Mouse (Mus musculus) urinary bladder, postnatal 14 days (tissue): ENCODE measurements around the gene Cecr2.
"Not testable (repeated sequence)": the region's sequence is repeated elsewhere in the genome, so short reads cannot be mapped to it uniquely, and the experiment has no call there.

Experiments
- DNase-seq: peaks from one replicate; pipeline ENCODE4 v3.0.0; 2021; ENCODE audit warnings: low spot score

Cecr2 gene

GRCm38 (mm10) chr6:120773149-120773628 is 107.0 kb downstream of the Cecr2 start, which contains the start of gene Slc25a18:
Gene Slc25a18, plus strand, starts transcription at chr6:120773578.
- DNase-seq, result no peak

- DNase-seq, result no peak
Observed at GRCm38 (mm10) chr6:120773763-120774162, 107.6 kb downstream of the Cecr2 start.

- DNase-seq, result no peak
Observed at GRCm38 (mm10) chr6:120776286-120776685, 110.1 kb downstream of the Cecr2 start.

GRCm38 (mm10) chr6:120777533-120777932 is 111.4 kb downstream of the Cecr2 start:
- no peak for DNase-seq

- no peak for DNase-seq
Observed at GRCm38 (mm10) chr6:120778226-120778625, 112.1 kb downstream of the Cecr2 start.

GRCm38 (mm10) chr6:120782948-120783347 is 116.8 kb downstream of the Cecr2 start:
- DNase-seq, result no peak

- no peak for DNase-seq
Observed at GRCm38 (mm10) chr6:120784351-120784750, 118.2 kb downstream of the Cecr2 start.

- DNase-seq, result no peak
Observed at GRCm38 (mm10) chr6:120788068-120788607, 122.0 kb downstream of the Cecr2 start.

GRCm38 (mm10) chr6:120788904-120789303 is 122.7 kb downstream of the Cecr2 start:
- no peak for DNase-seq

- no peak for DNase-seq
Observed at GRCm38 (mm10) chr6:120790153-120790552, 124.0 kb downstream of the Cecr2 start.

- no peak for DNase-seq
Observed at GRCm38 (mm10) chr6:120790717-120791116, 124.5 kb downstream of the Cecr2 start.

- no peak for DNase-seq
Observed at GRCm38 (mm10) chr6:120792947-120793346, 126.8 kb downstream of the Cecr2 start.

GRCm38 (mm10) chr6:120795422-120796086 is 129.4 kb downstream of the Cecr2 start:
- no peak for DNase-seq

- no peak for DNase-seq
Observed at GRCm38 (mm10) chr6:120796111-120796510, 129.9 kb downstream of the Cecr2 start.

- DNase-seq, result peak; percentile 53
Observed at GRCm38 (mm10) chr6:120798019-120798418, 131.8 kb downstream of the Cecr2 start.

GRCm38 (mm10) chr6:120798905-120799304 is 132.7 kb downstream of the Cecr2 start:
- DNase-seq, result no peak

GRCm38 (mm10) chr6:120799581-120800041 is 133.4 kb downstream of the Cecr2 start:
- no peak for DNase-seq

- no peak for DNase-seq
Observed at GRCm38 (mm10) chr6:120806999-120807737, 141.0 kb downstream of the Cecr2 start.

GRCm38 (mm10) chr6:120807738-120808081 is 141.5 kb downstream of the Cecr2 start:
- DNase-seq, result no peak

GRCm38 (mm10) chr6:120811999-120812398 is 145.8 kb downstream of the Cecr2 start:
- not testable (repeated sequence) for DNase-seq

- DNase-seq, result no peak
Observed at GRCm38 (mm10) chr6:120819294-120819693, 153.1 kb downstream of the Cecr2 start.

- DNase-seq, result no peak
Observed at GRCm38 (mm10) chr6:120820144-120820543, 154.0 kb downstream of the Cecr2 start.
